Mouse (Mus musculus) olfactory bulb, adult 2 months (tissue): ENCODE measurements at regions not wholly inside any gene's neighbourhood (a gene's known extent, or its start where the extent isn't known, plus 50 kb on each side); places are given as distances from the start of the nearest gene placed in this dataset.

Experiments
- CTCF ChIP-seq: fragments of 200-500 bp; IDR thresholded peaks from 2 replicates; pipeline ENCODE4 v1.5.1; 2012; ENCODE audit warnings: low read depth, mild to moderate bottlenecking, low read length, moderate library complexity; ENCODE audit not compliant: insufficient read depth
- POLR2A ChIP-seq: fragments of 200-500 bp; IDR thresholded peaks from 2 replicates; pipeline ENCODE4 v1.6.1; 2012; ENCODE audit warnings: mild to moderate bottlenecking, low read depth, low read length, moderate library complexity; ENCODE audit not compliant: insufficient read depth

GRCm38 (mm10) chr9:61014151-61014550 lies 219.8 kb downstream of the Uaca start:
- no peak for TF ChIP-seq POLR2A
- no peak for TF ChIP-seq CTCF
